Mouse (Mus musculus) cerebellum, adult 2 months (tissue): ENCODE data around the gene D5Ertd577e. TPM values are rescaled to one million over a fixed set of nuclear protein-coding genes. Genes with fewer than 3 reads are reported as not detected.
"Not testable (repeated sequence)": the region's sequence is repeated elsewhere in the genome, so short reads cannot be mapped to it uniquely, and the experiment has no call there.

Experiments used
- DNase-seq, 2 experiments: peaks; one replicate each; pipeline ENCODE4 v3.0.0; 2021
- H3K27ac ChIP-seq: fragments of 200-500 bp; 2 replicates; pipeline ENCODE4 v1.5.1; 2012; ENCODE audit warnings: low read length, control low read depth, inconsistent platforms; ENCODE audit not compliant: insufficient read depth
- H3K27me3 ChIP-seq: fragments of 200-500 bp; 2 replicates; pipeline ENCODE4 v1.6.1; 2012; ENCODE audit warnings: inconsistent platforms, mild to moderate bottlenecking, low read length, moderate library complexity; ENCODE audit not compliant: control insufficient read depth, insufficient read depth
- H3K4me1 ChIP-seq: fragments of 200-500 bp; 2 replicates; pipeline ENCODE4 v1.6.1; 2011; ENCODE audit warnings: low read length; ENCODE audit not compliant: control insufficient read depth, insufficient read depth
- H3K4me3 ChIP-seq: fragments of 200-500 bp; replicated peaks from 2 replicates; pipeline ENCODE3; 2011; ENCODE audit warnings: mild to moderate bottlenecking, low read depth, low read length, control low read depth; ENCODE audit not compliant: insufficient read depth
- WGBS: fragments of 180-500 bp; shearing (Covaris S2); methylation state at CpG from one replicate; pipeline ENCODE4 v1.1.7; 2018; 5-methylcytosine and 5-hydroxymethylcytosine counted together
- polyA plus RNA-seq: library from polyadenylated mRNA; depleted of rRNA; stranded (reverse); fragments of >200 nt; gene quantifications from 2 replicates; pipeline ENCODE4 v1.2.3, GENCODE M21; 2012; rRNA removed

The D5Ertd577e gene
- not detected in 2 replicates for polyA plus RNA-seq

DNA sequence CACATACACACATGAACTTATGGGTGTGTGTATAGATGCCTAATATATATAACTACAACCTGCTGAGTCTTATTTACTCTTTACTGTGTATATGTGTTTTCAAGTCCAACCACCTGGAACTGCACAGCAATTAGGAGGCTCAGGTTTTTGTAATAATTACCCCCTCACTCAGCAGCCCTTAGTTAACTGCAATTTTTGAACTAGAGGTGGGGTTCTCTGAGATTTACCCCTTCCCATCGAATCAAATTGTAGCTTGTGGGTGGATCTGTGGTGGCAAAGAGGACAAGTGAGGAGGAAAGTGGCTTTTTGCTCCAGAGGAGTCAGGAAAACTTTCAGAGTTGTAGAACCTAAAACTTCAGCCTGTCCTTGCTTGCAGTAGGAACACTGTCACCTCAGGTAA, at the start of gene D5Ertd577e:
D5Ertd577e (plus strand) TSS at position 301 of the 400 bp plus-strand sequence.
- H3K27me3 ChIP-seq, H3K27ac ChIP-seq, H3K4me3 ChIP-seq, DNase-seq, H3K4me1 ChIP-seq: not testable (repeated sequence)
- WGBS, result 23% methylated on average over 1 of the region's 1 CpGs

- H3K4me1 ChIP-seq, H3K27me3 ChIP-seq, H3K27ac ChIP-seq, H3K4me3 ChIP-seq, DNase-seq: not testable (repeated sequence)
These were observed 53.9 kb downstream of the D5Ertd577e start, which contains the start of gene Gm3286 for GRCm38 (mm10) chr5:95510458-95510857. Gm3286 (plus strand) TSS chr5:95510758.

Other genes starting within 250 kb of the D5Ertd577e start
- gene Gm10424, start 184.0 kb upstream of the D5Ertd577e start, polyA plus RNA-seq, result not detected in 2 replicates
- not detected in 2 replicates for gene Gm3259, start 150.9 kb upstream of the D5Ertd577e start, polyA plus RNA-seq
- gene Gm3286, start 54.0 kb downstream of the D5Ertd577e start, polyA plus RNA-seq, result not detected in 2 replicates
- gene Gm7971, start 138.1 kb downstream of the D5Ertd577e start, polyA plus RNA-seq, result not detected in 2 replicates